Mouse (Mus musculus) stomach, embryonic 15.5 days (tissue): ENCODE data around the gene Cdk5rap1. TPM values are rescaled to one million over a fixed set of nuclear protein-coding genes. Genes with fewer than 3 reads are reported as not detected.

Experiments
- ATAC-seq: fragments of 200-750 bp; cut with Nextera tagmentation; 2 replicates; pipeline ENCODE4 v1.8.0; 2017; ENCODE audit warnings: low read depth, moderate number of reproducible peaks, moderate TSS enrichment; ENCODE audit not compliant: insufficient read depth, low FRiP score
- H3K27ac ChIP-seq: fragments of 300-500 bp; sonication (generic); 2 replicates; pipeline ENCODE4 v1.5.1; 2015; ENCODE audit warnings: mild to moderate bottlenecking, inconsistent platforms
- H3K27me3 ChIP-seq: fragments of 300-500 bp; sonication (generic); replicated peaks from 2 replicates; pipeline ENCODE4 v1.6.1; 2015; ENCODE audit warnings: inconsistent platforms
- H3K36me3 ChIP-seq: fragments of 300-500 bp; sonication (generic); 2 replicates; pipeline ENCODE4 v1.6.1; 2015; ENCODE audit warnings: inconsistent platforms
- H3K4me1 ChIP-seq: fragments of 300-500 bp; sonication (generic); 2 replicates; pipeline ENCODE4 v1.6.1; 2015; ENCODE audit warnings: inconsistent platforms
- H3K4me2 ChIP-seq: fragments of 300-500 bp; sonication (generic); 2 replicates; pipeline ENCODE4 v1.6.1; 2015; ENCODE audit warnings: mild to moderate bottlenecking, inconsistent platforms
- H3K4me3 ChIP-seq: fragments of 300-500 bp; sonication (generic); replicated peaks from 2 replicates; pipeline ENCODE4 v1.5.1; 2015; ENCODE audit warnings: inconsistent platforms
- H3K9ac ChIP-seq: fragments of 300-500 bp; sonication (generic); 2 replicates; pipeline ENCODE4 v1.6.1; 2015; ENCODE audit warnings: inconsistent platforms
- H3K9me3 ChIP-seq: fragments of 300-500 bp; sonication (generic); 2 replicates; pipeline ENCODE4 v1.6.1; 2016; ENCODE audit warnings: inconsistent platforms
- WGBS: fragments of 180-500 bp; shearing (Covaris S2); methylation state at CpG from one replicate; pipeline ENCODE4 v1.1.7; 2015; 5-methylcytosine and 5-hydroxymethylcytosine counted together
- polyA plus RNA-seq: library from polyadenylated mRNA; unstranded; fragments of >200 nt; fragmentation: Nextera tagmentation; extraction: Ambion mirVana; gene quantifications from 2 replicates; pipeline ENCODE4 v1.2.1, GENCODE M21; 2015

Cdk5rap1 gene
- polyA plus RNA-seq, 1 experiment from 2014 or later, result 15.6 TPM

DNA sequence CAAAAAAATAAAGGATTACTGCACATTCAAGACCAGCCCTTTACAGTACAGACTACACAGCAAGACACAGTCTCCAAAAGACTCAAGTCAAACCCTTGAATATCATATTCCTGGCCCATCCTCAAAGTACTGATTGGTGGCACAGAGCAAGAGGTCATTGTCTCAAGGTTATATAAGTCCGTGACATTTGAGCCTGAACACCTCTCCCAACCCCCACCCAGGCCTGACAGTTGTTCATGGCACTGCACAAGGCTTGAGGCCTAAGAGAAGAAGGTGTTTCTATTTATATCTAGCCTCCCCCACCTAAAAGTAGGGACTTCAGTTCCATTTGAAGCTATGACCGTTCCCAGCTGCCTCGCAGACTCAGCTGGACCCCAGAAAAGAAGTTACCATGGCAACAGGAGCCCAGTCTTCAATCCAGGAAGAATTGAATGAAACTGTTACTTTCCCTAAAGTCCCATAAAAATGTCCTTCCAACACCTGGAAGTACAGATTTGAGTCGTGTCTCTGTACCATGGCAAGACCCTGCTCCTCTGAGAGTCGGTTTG, 32.7 kb upstream of the Cdk5rap1 start:
- 63% methylated on average over 5 of the region's 5 CpGs for WGBS
- no peaks in the 10 kb centered on the region for H3K36me3 ChIP-seq
- no peaks in the 10 kb centered on the region for H3K9me3 ChIP-seq
- H3K4me1 ChIP-seq, result peaks cover 20% of the 10 kb centered on the region
- ATAC-seq, result no peak
- H3K27me3 ChIP-seq, result no peaks in the 10 kb centered on the region
- H3K9ac ChIP-seq, result no peak overlapping the region
- no peak overlapping the region for H3K4me2 ChIP-seq
- no peak overlapping the region for H3K4me3 ChIP-seq
- no peak overlapping the region for H3K27ac ChIP-seq

DNA sequence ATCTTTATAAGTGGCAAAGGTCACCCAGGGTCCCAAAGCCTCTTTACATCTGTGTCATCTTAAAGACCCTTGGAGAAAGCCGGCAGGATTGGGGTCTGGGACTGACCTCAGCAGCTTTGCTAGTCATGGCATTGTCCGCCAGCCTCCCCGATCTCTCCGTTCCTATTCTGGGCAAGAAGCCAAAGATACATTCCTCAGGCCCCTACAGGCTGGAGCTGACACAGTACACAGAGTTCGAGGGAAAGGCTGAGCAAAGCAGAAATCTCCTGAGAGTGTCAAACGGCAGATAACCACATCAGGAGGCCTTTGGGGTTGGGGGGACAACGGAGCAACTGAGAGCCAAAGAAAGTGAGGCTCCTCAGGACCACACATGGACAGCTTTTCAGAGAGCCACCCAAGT, 30.0 kb upstream of the Cdk5rap1 start:
- H3K9me3 ChIP-seq, result no peaks in the 10 kb centered on the region
- H3K4me3 ChIP-seq, result no peak overlapping the region
- no peak overlapping the region for H3K4me2 ChIP-seq
- ATAC-seq, result peak; percentile 79
- H3K27me3 ChIP-seq, result no peaks in the 10 kb centered on the region
- no peak overlapping the region; the same call in 1 of the 2 replicates for H3K27ac ChIP-seq
- H3K4me1 ChIP-seq, result peaks cover 17% of the 10 kb centered on the region
- no peaks in the 10 kb centered on the region for H3K36me3 ChIP-seq
- no peak overlapping the region for H3K9ac ChIP-seq
- 10% methylated on average over 7 of the region's 7 CpGs for WGBS

DNA sequence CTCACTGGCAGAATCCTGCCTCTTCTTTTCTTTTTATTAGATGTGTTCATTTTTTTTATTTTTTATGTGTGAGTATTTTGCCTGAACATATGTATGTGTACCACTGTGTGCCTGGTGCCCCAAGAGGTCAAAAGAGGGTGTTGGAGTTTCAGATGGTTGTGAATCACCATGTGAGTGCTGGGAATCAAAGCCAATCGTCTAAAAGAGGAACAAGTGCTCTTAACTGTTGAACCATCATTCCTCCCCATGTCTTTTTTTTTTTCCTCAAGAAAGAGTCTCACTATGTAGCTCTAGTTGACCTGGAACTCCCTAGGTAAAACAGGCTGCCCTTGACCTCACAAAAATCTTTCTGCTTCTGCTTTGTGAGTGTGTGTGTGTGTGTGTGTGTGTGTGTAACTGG, 29.2 kb upstream of the Cdk5rap1 start:
- H3K4me2 ChIP-seq, result no peak overlapping the region
- no peak overlapping the region for H3K4me3 ChIP-seq
- no peaks in the 10 kb centered on the region for H3K36me3 ChIP-seq
- no peaks in the 10 kb centered on the region for H3K27me3 ChIP-seq
- no peaks in the 10 kb centered on the region for H3K9me3 ChIP-seq
- ATAC-seq, result no peak
- no peak overlapping the region for H3K9ac ChIP-seq
- H3K27ac ChIP-seq, result no peak overlapping the region
- peaks cover 11% of the 10 kb centered on the region for H3K4me1 ChIP-seq
- WGBS, result 50% methylated on average over 1 of the region's 1 CpGs

DNA sequence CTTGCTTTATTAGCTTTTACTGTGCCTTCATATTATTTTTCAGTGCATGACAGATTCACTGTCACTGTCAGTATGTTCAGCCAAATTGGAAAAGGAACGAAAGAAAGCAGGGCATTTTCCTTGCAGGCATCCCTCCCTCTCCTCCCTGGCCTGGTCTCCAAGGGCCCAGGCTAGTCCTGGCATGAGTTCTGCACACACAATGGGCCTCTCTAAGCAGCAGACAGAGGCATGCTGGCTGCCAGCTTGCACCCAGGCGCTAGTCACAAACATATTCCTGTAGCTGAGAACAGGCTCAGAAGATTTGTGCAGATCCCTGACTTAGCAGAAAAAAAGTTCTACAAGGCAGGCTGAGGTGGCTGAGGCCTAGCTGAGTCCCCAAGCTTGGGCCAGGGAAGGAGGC, 26.5 kb upstream of the Cdk5rap1 start:
- Histone ChIP-seq H3K4me3 (no peak overlapping the region), H3K4me1 (peaks cover 9% of the 10 kb centered on the region), H3K4me2 (no peak overlapping the region), H3K27ac (no peak overlapping the region), H3K36me3 (no peaks in the 10 kb centered on the region), H3K27me3 (no peaks in the 10 kb centered on the region), H3K9ac (no peak overlapping the region), H3K9me3 (no peaks in the 10 kb centered on the region)
- no peak for ATAC-seq
- 64% methylated on average over 2 of the region's 2 CpGs for WGBS

DNA sequence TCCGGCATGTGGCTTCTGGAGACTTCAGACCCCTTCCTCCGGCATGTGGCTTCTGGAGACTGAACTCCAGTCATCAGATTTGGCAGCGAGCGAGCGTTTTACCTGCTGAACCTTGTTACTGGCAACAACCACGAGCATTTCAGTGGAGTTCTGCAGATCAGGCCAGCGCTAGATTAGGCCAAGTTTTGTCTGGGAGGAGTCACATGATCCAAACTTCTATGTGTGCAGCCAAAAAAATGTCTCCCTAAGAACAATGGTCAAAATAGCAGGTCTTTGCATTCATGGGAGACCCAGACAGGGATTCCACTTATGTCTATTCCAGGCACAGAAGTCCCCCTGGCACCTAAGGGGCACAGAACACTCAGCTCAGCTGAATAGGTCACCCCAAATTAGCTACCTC, 25.5 kb upstream of the Cdk5rap1 start:
- Histone ChIP-seq H3K4me2 (no peak overlapping the region), H3K4me3 (no peak overlapping the region), H3K9ac (no peak overlapping the region), H3K36me3 (no peaks in the 10 kb centered on the region), H3K9me3 (no peaks in the 10 kb centered on the region), H3K27ac (no peak overlapping the region), H3K27me3 (no peaks in the 10 kb centered on the region), H3K4me1 (peaks cover 8% of the 10 kb centered on the region)
- 70% methylated on average over 7 of the region's 7 CpGs for WGBS
- no peak for ATAC-seq

DNA sequence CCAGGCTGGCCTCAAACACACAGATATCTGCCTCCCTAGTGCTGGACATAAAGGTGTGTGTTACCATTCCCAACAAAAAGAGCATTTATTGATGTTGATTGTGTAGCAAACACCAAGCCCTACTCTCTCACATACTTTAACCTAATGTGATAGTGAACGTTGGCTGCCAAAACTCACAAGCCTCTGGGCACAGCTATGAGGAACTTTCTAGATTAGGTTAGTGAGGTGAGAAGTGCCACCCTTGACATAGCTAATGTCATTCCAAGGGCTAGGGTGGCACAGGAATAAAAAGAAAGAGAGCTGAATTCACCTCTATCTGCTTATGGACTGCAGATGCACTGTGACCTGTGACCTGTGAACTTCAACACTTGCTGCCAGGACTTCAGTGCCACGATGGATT, 23.7 kb upstream of the Cdk5rap1 start:
- Histone ChIP-seq H3K4me1 (no peaks in the 10 kb centered on the region), H3K9me3 (no peaks in the 10 kb centered on the region), H3K36me3 (no peaks in the 10 kb centered on the region), H3K27me3 (no peaks in the 10 kb centered on the region), H3K9ac (no peak overlapping the region), H3K27ac (no peak overlapping the region), H3K4me3 (no peak overlapping the region), H3K4me2 (no peak overlapping the region)
- 75% methylated on average over 2 of the region's 2 CpGs for WGBS
- ATAC-seq, result no peak

DNA sequence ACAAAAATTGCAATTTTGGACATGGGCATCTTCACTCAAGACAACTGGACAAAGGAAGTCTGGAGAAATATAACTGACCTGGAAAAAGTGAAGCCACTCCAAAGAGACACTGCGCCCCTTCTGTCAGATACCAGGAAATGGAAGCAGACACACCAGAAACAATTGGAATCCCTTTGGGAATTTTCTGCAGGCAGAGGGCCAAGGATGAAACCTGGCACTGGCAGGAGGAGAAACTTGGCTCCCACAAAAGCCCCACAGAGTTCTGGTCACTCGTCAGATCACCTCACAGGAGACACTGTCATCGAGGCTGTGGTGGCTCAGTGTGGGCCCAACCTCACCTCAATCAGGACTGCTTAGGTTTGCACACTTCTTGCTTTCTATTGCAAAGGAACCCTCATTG, 21.8 kb upstream of the Cdk5rap1 start:
- ATAC-seq, result no peak
- no peak overlapping the region for H3K4me2 ChIP-seq
- no peaks in the 10 kb centered on the region for H3K36me3 ChIP-seq
- no peaks in the 10 kb centered on the region for H3K27me3 ChIP-seq
- 63% methylated on average over 3 of the region's 3 CpGs for WGBS
- H3K27ac ChIP-seq, result no peak overlapping the region
- no peaks in the 10 kb centered on the region for H3K9me3 ChIP-seq
- no peak overlapping the region for H3K4me3 ChIP-seq
- no peak overlapping the region for H3K9ac ChIP-seq
- peaks cover 5% of the 10 kb centered on the region; the same call in 1 of the 2 replicates for H3K4me1 ChIP-seq

DNA sequence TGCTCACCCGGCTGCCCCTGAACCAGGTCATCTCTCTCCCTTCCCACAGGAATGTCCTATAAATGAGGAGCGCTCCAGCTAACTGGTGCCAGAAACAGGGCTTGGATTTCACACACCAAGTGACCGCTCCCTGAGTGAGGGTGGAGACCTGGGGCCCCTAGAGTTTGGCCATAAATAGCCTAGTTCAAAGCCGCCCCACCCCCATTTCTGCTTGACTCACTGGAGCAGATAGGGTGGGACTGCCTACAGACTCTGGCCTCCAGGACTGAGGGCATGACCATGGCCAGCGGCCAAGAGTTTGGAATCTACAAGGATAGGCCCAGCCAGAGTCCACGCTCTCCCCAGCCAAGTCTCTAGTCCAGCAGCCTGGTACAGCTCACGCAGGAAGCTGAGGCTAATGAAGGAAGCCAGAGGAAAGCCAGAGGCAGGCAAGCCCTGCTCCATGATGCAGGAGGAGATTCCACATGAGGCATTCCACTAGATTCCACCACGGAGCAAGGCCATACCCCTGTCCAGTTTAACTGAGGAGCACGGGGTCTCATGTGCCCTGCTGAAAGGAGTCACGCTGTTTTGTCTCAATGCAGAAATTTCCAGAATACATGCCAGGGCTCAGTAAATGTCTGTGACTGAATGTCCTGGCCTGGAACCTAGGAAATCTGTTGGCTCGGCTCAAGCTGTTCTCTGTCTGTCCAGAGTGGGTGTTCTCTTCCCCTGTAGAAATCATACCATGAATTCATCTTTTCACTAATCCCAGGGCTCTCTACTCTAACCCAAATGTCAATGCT, 17.6 kb upstream of the Cdk5rap1 start:
- no peak overlapping the region for H3K9ac ChIP-seq
- H3K36me3 ChIP-seq, result no peaks in the 10 kb centered on the region
- no peaks in the 10 kb centered on the region for H3K27me3 ChIP-seq
- no peaks in the 10 kb centered on the region for H3K9me3 ChIP-seq
- H3K27ac ChIP-seq, result no peak overlapping the region
- peak; percentile 71 for ATAC-seq
- H3K4me1 ChIP-seq, result peaks cover 5% of the 10 kb centered on the region; the same call in 1 of the 2 replicates
- H3K4me2 ChIP-seq, result no peak overlapping the region
- 65% methylated on average over 11 of the region's 11 CpGs for WGBS
- H3K4me3 ChIP-seq, result no peak overlapping the region

DNA sequence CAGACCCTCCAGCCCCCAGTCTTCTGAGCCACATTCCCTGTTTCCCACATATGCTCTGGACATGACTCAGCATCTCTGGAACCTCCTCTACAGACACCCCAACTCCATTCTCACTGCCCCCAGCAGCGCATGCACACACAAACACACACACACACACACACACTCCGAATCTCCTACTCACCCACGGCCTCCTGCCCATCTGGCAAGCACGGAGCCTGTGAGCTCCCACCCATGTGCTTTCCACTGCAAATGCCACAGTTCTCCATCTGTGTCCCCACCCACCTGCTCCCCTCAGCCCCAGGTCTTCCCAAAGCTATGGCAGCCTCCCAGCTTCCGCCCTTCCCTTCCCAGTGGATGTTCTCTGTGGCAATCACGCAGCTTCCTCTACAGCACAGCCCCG, 6.3 kb upstream of the Cdk5rap1 start:
- H3K9me3 ChIP-seq, result no peaks in the 10 kb centered on the region
- no peak for ATAC-seq
- H3K36me3 ChIP-seq, result no peaks in the 10 kb centered on the region
- H3K4me3 ChIP-seq, result no peak overlapping the region
- H3K9ac ChIP-seq, result no peak overlapping the region
- 83% methylated on average over 7 of the region's 7 CpGs for WGBS
- no peak overlapping the region for H3K4me2 ChIP-seq
- H3K27ac ChIP-seq, result no peak overlapping the region
- H3K4me1 ChIP-seq, result no peaks in the 10 kb centered on the region
- H3K27me3 ChIP-seq, result no peaks in the 10 kb centered on the region

DNA sequence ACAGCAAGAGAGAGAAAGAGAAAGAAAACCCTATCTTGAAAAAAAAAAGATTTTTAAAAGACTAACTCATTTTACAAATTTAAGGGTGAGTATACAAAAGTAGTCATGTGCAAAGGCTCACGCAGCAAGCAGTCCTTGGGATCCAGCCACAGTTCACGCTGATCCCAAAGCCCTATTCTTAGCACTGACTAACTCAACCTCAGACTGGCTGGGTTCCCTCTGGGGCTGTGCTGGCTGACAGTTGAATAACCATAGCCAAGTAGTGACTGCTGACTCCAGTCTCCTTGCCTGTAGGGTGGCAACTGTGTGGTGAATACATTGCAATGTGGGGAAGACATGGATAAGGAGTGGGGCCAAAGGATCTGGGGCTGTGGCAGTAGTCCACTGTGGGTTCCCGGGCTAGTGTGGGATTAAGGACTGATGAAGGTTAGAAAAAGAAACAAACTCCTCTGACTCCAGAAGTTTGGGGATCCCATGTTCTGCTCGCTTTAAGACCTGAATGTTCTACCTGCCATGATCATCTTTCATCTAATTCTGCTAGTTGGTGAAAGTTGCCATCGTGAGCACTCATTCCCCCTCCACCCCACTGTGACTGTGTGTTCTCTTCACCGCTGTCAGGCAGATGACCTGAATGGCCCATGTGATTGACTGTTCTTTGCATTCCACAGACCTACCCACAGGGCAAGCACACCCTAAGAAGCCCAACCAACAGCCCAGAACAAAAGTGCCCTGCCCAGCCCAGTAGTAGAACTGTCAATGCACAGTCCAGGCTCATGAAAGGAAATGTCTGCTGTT, 2.2 kb upstream of the Cdk5rap1 start:
- Histone ChIP-seq H3K27me3 (no peaks in the 10 kb centered on the region), H3K9me3 (no peaks in the 10 kb centered on the region), H3K36me3 (no peaks in the 10 kb centered on the region), H3K4me3 (no peak overlapping the region), H3K4me1 (0 out of 2 replicates have a peak, but pooled peaks cover 2% of the 10 kb centered on the region), H3K9ac (no peak overlapping the region), H3K27ac (no peak overlapping the region), H3K4me2 (no peak overlapping the region)
- WGBS, result 79% methylated on average over 6 of the region's 6 CpGs
- no peak for ATAC-seq

DNA sequence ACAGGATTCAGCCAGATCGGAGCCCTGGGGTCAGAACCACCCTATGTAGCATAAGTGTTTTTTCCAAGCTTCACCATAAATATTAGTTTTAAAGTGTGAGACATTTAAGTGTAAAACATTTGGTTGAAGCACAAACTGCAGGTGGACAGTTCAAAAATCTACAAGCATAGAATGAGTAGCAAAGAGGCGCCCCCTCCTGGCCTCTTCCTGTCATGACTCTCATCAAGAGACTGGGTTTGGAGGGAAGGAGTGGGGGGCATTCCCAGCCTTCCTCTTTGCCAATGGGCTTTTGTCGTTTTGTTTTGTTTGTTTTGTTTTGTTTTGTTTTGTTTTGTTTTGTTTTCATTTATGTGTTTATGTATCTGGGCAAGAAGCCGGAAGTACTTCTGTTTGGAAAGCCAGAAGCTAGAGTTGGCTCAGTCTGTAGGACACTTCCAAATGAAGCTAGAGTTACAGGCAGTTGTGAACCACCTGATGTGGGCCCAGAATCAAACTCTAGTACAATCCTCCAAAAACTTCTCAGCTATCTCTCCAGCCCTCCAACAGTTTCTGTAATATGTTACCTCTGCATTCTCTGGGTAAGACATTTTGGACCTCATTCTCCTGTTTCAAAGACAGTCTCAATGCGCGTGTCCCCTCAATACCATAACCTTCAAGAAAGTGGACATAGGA, 1.3 kb upstream of the Cdk5rap1 start:
- H3K27me3 ChIP-seq, result no peaks in the 10 kb centered on the region
- no peak overlapping the region for H3K4me2 ChIP-seq
- ATAC-seq, result no peak
- H3K4me3 ChIP-seq, result no peak overlapping the region
- whole genome bisulfite sequencing, result 55% methylated on average over 6 of the region's 6 CpGs
- H3K9me3 ChIP-seq, result no peaks in the 10 kb centered on the region
- no peak overlapping the region for H3K9ac ChIP-seq
- H3K4me1 ChIP-seq, result 0 out of 2 replicates have a peak, but pooled peaks cover 2% of the 10 kb centered on the region
- no peaks in the 10 kb centered on the region for H3K36me3 ChIP-seq
- no peak overlapping the region for H3K27ac ChIP-seq
